Mouse (Mus musculus): ENCODE results near the gene Smarcal1. TPM values are rescaled to one million over a fixed set of nuclear protein-coding genes. Genes with fewer than 3 reads are reported as not detected.

Smarcal1 gene
- polyA plus RNA-seq, 1 experiment from 2014 or later: 26.9 TPM

GRCm38 (mm10) chr1:72574047-72574446, 9.0 kb upstream of the Smarcal1 start:
- WGBS: 48% methylated on average over 7 of the region's 7 CpGs
- Histone ChIP-seq H3K36me3 (no peaks in the 10 kb centered on the region), H3K27me3 (no peaks in the 10 kb centered on the region), H3K4me1 (peaks cover 20% of the 10 kb centered on the region), H3K9me3 (no peaks in the 10 kb centered on the region), H3K27ac (replicated peaks) (no peak overlapping the region), H3K4me3 (no peak overlapping the region), H3K9ac (replicated peaks) (no peak overlapping the region), H3K4me2 (replicated peaks) (no peak overlapping the region)
- ATAC-seq (replicated peaks): no peak

DNA sequence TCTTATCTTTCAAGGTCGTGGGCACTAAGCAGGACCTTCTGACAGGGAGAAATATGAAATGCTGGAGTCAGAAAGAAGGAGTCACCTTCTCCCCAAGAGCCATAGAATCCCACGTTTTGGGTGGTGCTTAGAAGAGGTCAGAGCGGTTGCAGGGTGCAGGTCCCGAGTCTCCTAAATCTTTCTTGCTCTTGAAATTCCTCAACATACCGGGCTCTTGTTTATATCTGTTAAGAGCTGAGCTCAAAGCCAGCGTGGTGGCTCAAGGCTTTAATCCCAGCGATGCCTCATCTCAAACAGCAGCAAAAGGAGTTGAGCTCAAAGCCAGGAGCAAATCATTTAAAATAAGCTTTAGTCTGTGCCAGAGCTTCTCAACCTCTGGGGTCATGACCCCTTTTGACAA, 8.4 kb upstream of the Smarcal1 start:
- WGBS: 59% methylated on average over 7 of the region's 7 CpGs

DNA sequence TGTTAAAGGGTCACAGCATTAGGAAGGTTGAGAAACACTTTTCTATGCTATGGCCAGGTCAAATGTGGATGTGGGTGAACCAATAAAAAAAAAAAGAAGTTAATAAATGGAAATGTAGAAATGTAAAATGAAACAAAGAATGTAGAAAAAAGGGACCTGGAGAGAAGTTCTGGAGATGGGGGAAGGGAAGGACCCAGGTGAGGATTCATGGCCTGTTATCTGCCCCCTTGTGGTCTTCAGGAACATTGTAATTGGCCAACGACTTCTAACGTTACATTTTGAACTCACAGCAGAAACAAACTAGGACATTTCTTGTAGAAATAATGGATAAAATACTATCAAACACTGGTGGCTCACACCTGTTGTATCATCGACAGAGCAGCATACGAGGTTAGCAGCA, 7.9 kb upstream of the Smarcal1 start:
- H3K36me3 ChIP-seq: no peaks in the 10 kb centered on the region
- ATAC-seq (replicated peaks): no peak
- no peaks in the 10 kb centered on the region for H3K27me3 ChIP-seq
- H3K9ac ChIP-seq (replicated peaks): no peak overlapping the region
- no peak overlapping the region for H3K4me3 ChIP-seq
- no peaks in the 10 kb centered on the region for H3K9me3 ChIP-seq
- H3K27ac ChIP-seq (replicated peaks): no peak overlapping the region
- 60% methylated on average over 4 of the region's 4 CpGs for WGBS
- H3K4me2 ChIP-seq (replicated peaks): no peak overlapping the region
- H3K4me1 ChIP-seq: peaks cover 20% of the 10 kb centered on the region

More for the DNA sequence above, 8.4 kb upstream of the Smarcal1 start:
- Histone ChIP-seq H3K9ac (replicated peaks) (no peak overlapping the region), H3K27me3 (no peaks in the 10 kb centered on the region), H3K4me2 (replicated peaks) (no peak overlapping the region), H3K9me3 (no peaks in the 10 kb centered on the region), H3K36me3 (no peaks in the 10 kb centered on the region), H3K27ac (replicated peaks) (no peak overlapping the region), H3K4me3 (no peak overlapping the region), H3K4me1 (peaks cover 20% of the 10 kb centered on the region)
- no peak for ATAC-seq (replicated peaks)

DNA sequence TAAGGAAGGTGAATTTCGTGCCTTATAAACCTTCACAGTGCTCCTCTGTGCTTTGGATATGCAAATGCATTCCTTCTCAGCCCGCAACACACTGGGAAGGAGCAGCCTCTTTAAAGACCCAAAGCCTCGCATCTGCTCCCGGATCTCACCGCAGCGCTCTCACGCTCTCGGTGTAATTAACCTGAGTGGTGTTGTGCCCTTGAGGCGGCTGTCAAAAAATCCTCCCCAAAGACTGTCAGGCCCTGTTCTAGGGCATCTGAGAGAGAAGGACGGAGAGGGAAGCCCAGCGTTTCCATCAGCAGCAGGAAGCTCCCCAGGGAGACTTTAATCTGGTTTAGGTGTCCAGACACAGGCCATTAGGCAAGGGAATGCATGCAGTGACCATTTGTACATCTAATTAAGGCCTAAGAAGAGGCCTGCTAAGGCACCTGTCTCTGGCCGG, 5.5 kb upstream of the Smarcal1 start:
- 2% methylated on average over 12 of the region's 12 CpGs for WGBS
- ATAC-seq (replicated peaks): no peak
- H3K4me3 ChIP-seq: 0 out of 2 replicates have a peak overlapping the region, but pooled peaks have one; percentile 12
- H3K4me2 ChIP-seq (replicated peaks): peak overlapping the region; percentile 30
- H3K9ac ChIP-seq (replicated peaks): peak overlapping the region; percentile 34
- no peaks in the 10 kb centered on the region for H3K9me3 ChIP-seq
- no peaks in the 10 kb centered on the region for H3K27me3 ChIP-seq
- H3K36me3 ChIP-seq: no peaks in the 10 kb centered on the region
- peaks cover 22% of the 10 kb centered on the region for H3K4me1 ChIP-seq
- no peak overlapping the region for H3K27ac ChIP-seq (replicated peaks)

DNA sequence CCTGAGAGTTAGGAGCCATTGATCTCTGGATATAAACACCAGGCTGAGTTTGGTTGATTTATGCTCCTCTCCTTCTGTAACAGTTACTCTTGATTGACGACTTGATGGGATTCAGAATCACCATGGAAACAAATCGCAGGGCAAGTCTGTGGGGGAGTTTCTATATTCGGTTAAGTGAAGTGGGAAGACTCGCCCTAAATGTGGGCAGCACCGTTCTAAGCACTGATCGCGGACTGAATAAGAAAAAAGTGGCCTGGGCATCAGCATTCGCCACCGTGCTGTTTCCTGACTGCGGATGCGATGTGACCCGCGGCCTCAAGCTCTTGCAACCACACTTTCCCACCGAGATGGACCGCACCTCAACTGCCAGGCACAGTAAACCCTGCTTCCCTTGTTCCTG, 4.7 kb upstream of the Smarcal1 start:
- Histone ChIP-seq H3K4me2 (replicated peaks) (peak overlapping the region; percentile 16), H3K4me3 (peak overlapping the region; percentile 13), H3K4me1 (peaks cover 23% of the 10 kb centered on the region), H3K9me3 (no peaks in the 10 kb centered on the region), H3K9ac (replicated peaks) (no peak overlapping the region), H3K27me3 (no peaks in the 10 kb centered on the region), H3K36me3 (no peaks in the 10 kb centered on the region), H3K27ac (replicated peaks) (no peak overlapping the region)
- whole genome bisulfite sequencing: 33% methylated on average over 15 of the region's 15 CpGs
- ATAC-seq (replicated peaks): no peak

GRCm38 (mm10) chr1:72578806-72579205, 4.2 kb upstream of the Smarcal1 start:
- no peak overlapping the region for H3K9ac ChIP-seq (replicated peaks)
- no peaks in the 10 kb centered on the region for H3K9me3 ChIP-seq
- no peaks in the 10 kb centered on the region for H3K27me3 ChIP-seq
- no peaks in the 10 kb centered on the region for H3K36me3 ChIP-seq
- no peak overlapping the region for H3K27ac ChIP-seq (replicated peaks)
- H3K4me2 ChIP-seq (replicated peaks): peak overlapping the region; percentile 16
- WGBS: 20% methylated on average over 4 of the region's 4 CpGs
- no peak for ATAC-seq (replicated peaks)
- H3K4me1 ChIP-seq: peaks cover 26% of the 10 kb centered on the region
- H3K4me3 ChIP-seq: peak overlapping the region; percentile 13

GRCm38 (mm10) chr1:72583906-72584305, 855 bp downstream of the Smarcal1 start:
- H3K4me1 ChIP-seq: peaks cover 20% of the 10 kb centered on the region
- peak overlapping the region; percentile 93; the same call in 1 of the 2 replicates for H3K27ac ChIP-seq (replicated peaks)
- peak overlapping the region; percentile 64 for H3K9ac ChIP-seq (replicated peaks)
- WGBS: 80% methylated on average over 4 of the region's 4 CpGs
- H3K9me3 ChIP-seq: no peaks in the 10 kb centered on the region
- no peaks in the 10 kb centered on the region for H3K27me3 ChIP-seq
- peak overlapping the region; percentile 51 for H3K4me2 ChIP-seq (replicated peaks)
- peaks cover 17% of the 10 kb centered on the region for H3K36me3 ChIP-seq
- H3K4me3 ChIP-seq: peak overlapping the region; percentile 62
- ATAC-seq (replicated peaks): no peak

DNA sequence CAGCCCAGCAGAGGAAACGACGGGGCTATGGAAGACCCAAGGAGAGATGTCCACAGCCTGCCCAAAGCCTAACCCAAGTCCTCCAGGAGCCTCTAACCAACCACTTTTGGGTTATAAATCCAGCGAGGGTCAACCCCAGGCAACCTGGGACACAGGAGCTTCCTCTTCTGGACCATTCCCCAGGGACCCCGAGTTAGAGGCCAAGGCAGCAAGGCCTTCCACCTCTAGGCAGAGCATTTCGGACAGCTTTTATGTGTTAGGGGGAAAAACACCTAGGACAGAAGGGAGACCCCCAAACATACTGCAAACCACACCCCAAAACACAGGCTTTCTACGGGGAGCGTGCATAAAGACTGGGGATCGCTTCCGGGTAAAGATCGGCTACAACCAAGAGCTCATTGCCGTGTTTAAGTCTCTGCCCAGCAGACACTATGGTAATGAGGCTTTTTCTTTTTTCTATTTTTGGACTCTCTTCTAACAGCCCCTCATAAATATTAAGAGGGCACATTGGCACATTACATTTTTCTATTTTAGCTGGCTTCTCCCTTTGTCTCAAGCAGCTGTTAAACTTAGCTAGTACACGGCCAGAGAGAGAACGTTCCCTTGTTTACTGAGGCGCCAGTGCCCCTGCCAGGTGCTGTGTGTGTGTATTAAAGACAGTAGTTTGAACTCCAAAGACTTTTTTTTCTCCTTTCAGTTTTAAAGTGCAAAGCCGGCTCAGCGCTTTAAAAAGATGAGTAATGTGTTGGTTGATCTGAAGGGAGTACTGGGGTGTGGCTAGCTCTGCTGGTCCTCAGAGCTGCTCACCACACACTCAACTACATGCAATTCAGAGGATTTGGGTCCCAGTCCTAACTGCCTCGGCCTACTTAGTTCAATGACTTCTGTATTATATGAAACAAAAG, 3.2 kb downstream of the Smarcal1 start:
- no peak overlapping the region for H3K4me2 ChIP-seq (replicated peaks)
- no peaks in the 10 kb centered on the region for H3K9me3 ChIP-seq
- peak overlapping the region; percentile 9; the same call in 1 of the 2 replicates for H3K27ac ChIP-seq (replicated peaks)
- no peaks in the 10 kb centered on the region for H3K27me3 ChIP-seq
- H3K9ac ChIP-seq (replicated peaks): no peak overlapping the region
- peaks cover 26% of the 10 kb centered on the region for H3K36me3 ChIP-seq
- WGBS: 84% methylated on average over 17 of the region's 17 CpGs
- no peak overlapping the region for H3K4me3 ChIP-seq
- peaks cover 20% of the 10 kb centered on the region for H3K4me1 ChIP-seq
- ATAC-seq (replicated peaks): no peak

DNA sequence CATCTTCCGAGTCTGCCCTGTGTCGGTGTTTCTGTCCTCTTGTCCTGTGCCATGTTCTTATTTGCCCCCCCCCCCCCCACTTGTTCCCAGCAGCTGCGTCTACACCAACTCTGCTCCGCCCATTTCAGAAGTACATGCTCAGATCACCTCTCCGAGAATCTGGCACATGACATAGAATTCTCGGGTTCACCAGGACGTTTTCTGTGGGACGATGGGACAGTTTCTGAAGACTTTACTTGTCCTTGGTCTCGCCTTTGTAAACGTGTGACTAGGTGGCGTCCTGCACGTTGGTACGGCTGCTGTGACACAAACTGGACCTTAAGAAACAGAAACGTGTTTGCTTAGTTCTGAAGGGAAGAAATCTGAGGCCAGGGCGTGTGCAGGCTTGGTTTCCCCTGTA, 4.5 kb downstream of the Smarcal1 start:
- Histone ChIP-seq H3K9ac (replicated peaks) (no peak overlapping the region), H3K36me3 (peaks cover 39% of the 10 kb centered on the region), H3K27ac (replicated peaks) (no peak overlapping the region), H3K4me2 (replicated peaks) (no peak overlapping the region), H3K9me3 (no peaks in the 10 kb centered on the region), H3K27me3 (no peaks in the 10 kb centered on the region), H3K4me1 (peaks cover 17% of the 10 kb centered on the region), H3K4me3 (no peak overlapping the region)
- WGBS: 94% methylated on average over 15 of the region's 15 CpGs
- ATAC-seq (replicated peaks): no peak

DNA sequence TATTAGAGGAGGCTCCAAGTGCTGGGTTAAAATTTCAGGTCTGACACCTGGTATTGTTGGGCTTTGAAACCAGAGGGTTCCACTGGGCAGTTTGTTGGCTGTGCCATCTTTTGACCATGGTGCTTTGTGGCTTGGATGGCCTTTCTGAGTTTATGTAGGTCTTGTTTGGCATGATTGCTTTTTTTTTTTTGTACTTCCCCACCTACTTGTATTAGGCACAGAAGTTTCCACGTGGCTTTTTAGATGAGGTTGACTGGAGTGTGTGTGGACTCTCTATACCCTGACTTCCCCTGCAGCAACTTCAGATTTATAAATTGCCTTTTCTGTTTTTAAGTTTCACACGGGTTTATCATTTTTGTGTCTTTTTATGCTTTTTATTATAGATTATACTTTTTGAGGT, 5.7 kb downstream of the Smarcal1 start:
- Histone ChIP-seq H3K4me3 (no peak overlapping the region), H3K27me3 (no peaks in the 10 kb centered on the region), H3K27ac (replicated peaks) (no peak overlapping the region), H3K9ac (replicated peaks) (no peak overlapping the region), H3K36me3 (peaks cover 46% of the 10 kb centered on the region), H3K9me3 (no peaks in the 10 kb centered on the region), H3K4me1 (peaks cover 22% of the 10 kb centered on the region), H3K4me2 (replicated peaks) (no peak overlapping the region)
- whole genome bisulfite sequencing: 80% methylated on average over 2 of the region's 2 CpGs
- no peak for ATAC-seq (replicated peaks)

GRCm38 (mm10) chr1:72590636-72591035, 7.6 kb downstream of the Smarcal1 start:
- H3K4me1 ChIP-seq: peaks cover 13% of the 10 kb centered on the region; the same call in 1 of the 2 replicates
- no peak for ATAC-seq (replicated peaks)
- no peaks in the 10 kb centered on the region for H3K9me3 ChIP-seq
- H3K27ac ChIP-seq (replicated peaks): no peak overlapping the region
- WGBS: 50% methylated on average over 4 of the region's 4 CpGs
- peaks cover 48% of the 10 kb centered on the region for H3K36me3 ChIP-seq
- no peak overlapping the region for H3K4me3 ChIP-seq
- H3K4me2 ChIP-seq (replicated peaks): no peak overlapping the region
- H3K27me3 ChIP-seq: no peaks in the 10 kb centered on the region
- no peak overlapping the region for H3K9ac ChIP-seq (replicated peaks)

DNA sequence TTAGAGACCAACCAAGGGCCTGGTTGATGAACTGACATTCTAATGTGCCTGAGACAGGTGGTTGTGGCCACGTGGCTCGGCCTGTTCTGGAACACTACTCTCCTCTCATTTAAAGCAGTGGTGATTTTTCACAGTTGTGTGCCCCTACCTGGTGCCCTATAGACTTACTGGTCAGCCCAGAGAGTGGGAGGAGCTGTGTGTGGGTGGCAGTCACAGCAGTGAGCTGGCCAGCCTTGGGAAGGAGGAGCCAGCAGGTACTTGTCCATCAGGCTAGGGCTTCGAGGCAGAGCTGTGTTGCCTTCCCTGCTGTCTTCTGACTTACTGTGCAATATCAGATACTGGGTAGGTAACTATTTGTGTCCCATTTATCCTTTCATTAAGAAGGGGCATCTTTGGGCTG, 9.3 kb downstream of the Smarcal1 start:
- Histone ChIP-seq H3K4me1 (peaks cover 13% of the 10 kb centered on the region; the same call in 1 of the 2 replicates), H3K4me3 (no peak overlapping the region), H3K27me3 (no peaks in the 10 kb centered on the region), H3K4me2 (replicated peaks) (no peak overlapping the region), H3K9ac (replicated peaks) (no peak overlapping the region), H3K9me3 (no peaks in the 10 kb centered on the region), H3K27ac (replicated peaks) (no peak overlapping the region), H3K36me3 (peaks cover 47% of the 10 kb centered on the region)
- WGBS: 95% methylated on average over 3 of the region's 3 CpGs
- ATAC-seq (replicated peaks): no peak
